Mouse (Mus musculus): ENCODE measurements around the gene Fbxw4. TPM values are rescaled to one million over a fixed set of nuclear protein-coding genes. Genes with fewer than 3 reads are reported as not detected.

Fbxw4 gene
- polyA plus RNA-seq (2015; fragmentation: Nextera tagmentation; extraction: Ambion mirVana) = 3.5 and 7.7 TPM in 2 replicates

- no peaks in the 10 kb centered on the region for H3K36me3 ChIP-seq
- peak; percentile 84 for ATAC-seq (replicated peaks; ENCODE audit: insufficient number of reproducible peaks, insufficient read depth, low FRiP score, low read depth)
- peak within 1 kb of the TSS; percentile 75 for H3K4me3 ChIP-seq
- under 1% methylated on average over 93 of the region's 94 CpGs for WGBS
- H3K4me1 ChIP-seq (replicated peaks) = peaks cover 33% of the 10 kb centered on the region
- H3K27me3 ChIP-seq = no peaks in the 10 kb centered on the region
- H3K9me3 ChIP-seq (replicated peaks) = no peaks in the 10 kb centered on the region
- peak within 1 kb of the TSS; percentile 94 for H3K27ac ChIP-seq
- H3K9ac ChIP-seq = peak within 1 kb of the TSS; percentile 90
- H3K4me2 ChIP-seq = peak within 1 kb of the TSS; percentile 74
These were observed at the start of gene Fbxw4 for GRCm38 (mm10) chr19:45659738-45660502. Gene Fbxw4, minus strand, starts transcription at chr19:45660312.

- Histone ChIP-seq H3K36me3 (no peaks in the 10 kb centered on the region), H3K27me3 (no peaks in the 10 kb centered on the region), H3K27ac (no peak overlapping the region), H3K4me1 (replicated peaks) (no peaks in the 10 kb centered on the region), H3K9me3 (replicated peaks) (no peaks in the 10 kb centered on the region), H3K9ac (no peak overlapping the region), H3K4me2 (no peak overlapping the region), H3K4me3 (no peak overlapping the region)
- WGBS = 70% methylated on average over 3 of the region's 3 CpGs
- no peak for ATAC-seq (replicated peaks; ENCODE audit: insufficient number of reproducible peaks, insufficient read depth, low FRiP score, low read depth)
These were observed 48.6 kb upstream of the Fbxw4 start for GRCm38 (mm10) chr19:45708704-45709103.

DNA sequence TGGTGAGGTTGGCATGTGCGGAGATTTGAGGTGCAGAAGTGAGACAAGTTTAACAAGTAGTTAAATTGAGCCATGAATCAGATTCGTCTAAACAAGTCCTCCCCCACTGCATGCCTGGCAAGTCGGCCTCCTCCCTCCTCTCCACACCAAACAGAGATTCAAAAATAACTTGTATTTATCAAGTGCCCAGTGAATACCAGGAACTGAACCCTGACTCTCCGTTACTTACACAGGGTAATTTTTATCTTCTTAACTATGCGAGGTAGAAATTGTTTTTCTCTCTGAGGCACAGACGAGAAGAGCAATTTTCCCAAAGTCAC lies 36.1 kb upstream of the Fbxw4 start:
- ATAC-seq (replicated peaks; ENCODE audit: insufficient number of reproducible peaks, insufficient read depth, low FRiP score, low read depth) = no peak; the same call in 1 of the 2 replicates
- Histone ChIP-seq H3K27ac (peak overlapping the region; percentile 75), H3K4me1 (replicated peaks) (peaks cover 16% of the 10 kb centered on the region), H3K9me3 (replicated peaks) (no peaks in the 10 kb centered on the region), H3K36me3 (no peaks in the 10 kb centered on the region), H3K4me3 (0 out of 2 replicates have a peak overlapping the region, but pooled peaks have one; percentile 1), H3K9ac (no peak overlapping the region), H3K4me2 (peak overlapping the region; percentile 43), H3K27me3 (no peaks in the 10 kb centered on the region)
- WGBS = 11% methylated on average over 6 of the region's 6 CpGs

- H3K9me3 ChIP-seq (replicated peaks) = no peaks in the 10 kb centered on the region
- no peak for ATAC-seq (replicated peaks; ENCODE audit: insufficient number of reproducible peaks, insufficient read depth, low FRiP score, low read depth)
- H3K36me3 ChIP-seq = no peaks in the 10 kb centered on the region
- H3K4me3 ChIP-seq = 0 out of 2 replicates have a peak overlapping the region, but pooled peaks have one; percentile 1
- 29% methylated on average over 25 of the region's 25 CpGs for WGBS
- no peak overlapping the region for H3K9ac ChIP-seq
- H3K4me2 ChIP-seq = peak overlapping the region; percentile 43
- H3K27me3 ChIP-seq = no peaks in the 10 kb centered on the region
- peak overlapping the region; percentile 75 for H3K27ac ChIP-seq
- peaks cover 16% of the 10 kb centered on the region for H3K4me1 ChIP-seq (replicated peaks)
These were observed 35.6 kb upstream of the Fbxw4 start for GRCm38 (mm10) chr19:45695496-45696280.

GRCm38 (mm10) chr19:45694056-45694455 lies 33.9 kb upstream of the Fbxw4 start:
- Histone ChIP-seq H3K27ac (no peak overlapping the region), H3K27me3 (no peaks in the 10 kb centered on the region), H3K4me1 (replicated peaks) (peaks cover 16% of the 10 kb centered on the region), H3K4me2 (no peak overlapping the region), H3K4me3 (no peak overlapping the region), H3K9ac (no peak overlapping the region), H3K9me3 (replicated peaks) (no peaks in the 10 kb centered on the region), H3K36me3 (no peaks in the 10 kb centered on the region)
- WGBS = 58% methylated on average over 3 of the region's 3 CpGs
- ATAC-seq (replicated peaks; ENCODE audit: insufficient number of reproducible peaks, insufficient read depth, low FRiP score, low read depth) = no peak

DNA sequence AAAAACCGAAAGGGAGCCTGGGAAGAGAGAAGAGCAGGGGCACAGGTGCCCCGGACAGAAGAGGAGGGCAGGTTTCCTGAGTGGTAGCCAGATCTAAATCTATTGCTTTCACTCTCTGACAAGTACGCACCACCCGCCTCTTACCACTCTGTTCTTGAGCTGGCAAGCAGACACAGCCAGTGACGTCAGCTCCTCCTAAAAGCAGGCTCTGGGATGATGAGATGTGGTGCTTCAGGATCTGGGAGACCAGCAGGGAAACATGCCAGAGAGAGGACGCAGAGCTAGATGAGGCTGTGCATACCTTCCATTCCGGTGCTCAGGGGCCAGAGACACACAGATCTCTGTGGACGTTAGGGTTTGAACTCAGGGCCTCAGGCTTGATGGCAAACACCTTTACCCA lies 32.1 kb upstream of the Fbxw4 start:
- 74% methylated on average over 8 of the region's 8 CpGs for WGBS
- Histone ChIP-seq H3K4me2 (no peak overlapping the region), H3K27me3 (no peaks in the 10 kb centered on the region), H3K4me3 (no peak overlapping the region), H3K9me3 (replicated peaks) (no peaks in the 10 kb centered on the region), H3K4me1 (replicated peaks) (peaks cover 16% of the 10 kb centered on the region), H3K36me3 (no peaks in the 10 kb centered on the region), H3K9ac (no peak overlapping the region), H3K27ac (no peak overlapping the region)
- no peak for ATAC-seq (replicated peaks; ENCODE audit: insufficient number of reproducible peaks, insufficient read depth, low FRiP score, low read depth)

- H3K27me3 ChIP-seq = no peaks in the 10 kb centered on the region
- no peak overlapping the region for H3K4me3 ChIP-seq
- H3K4me2 ChIP-seq = no peak overlapping the region
- H3K4me1 ChIP-seq (replicated peaks) = peaks cover 10% of the 10 kb centered on the region; the same call in 1 of the 2 replicates
- no peak for ATAC-seq (replicated peaks; ENCODE audit: insufficient number of reproducible peaks, insufficient read depth, low FRiP score, low read depth)
- 72% methylated on average over 8 of the region's 8 CpGs for WGBS
- no peak overlapping the region for H3K27ac ChIP-seq
- no peaks in the 10 kb centered on the region for H3K36me3 ChIP-seq
- H3K9ac ChIP-seq = no peak overlapping the region
- H3K9me3 ChIP-seq (replicated peaks) = no peaks in the 10 kb centered on the region
These were observed 31.0 kb upstream of the Fbxw4 start for GRCm38 (mm10) chr19:45691001-45691535.

GRCm38 (mm10) chr19:45687001-45687400 lies 26.9 kb upstream of the Fbxw4 start:
- Histone ChIP-seq H3K4me1 (replicated peaks) (no peaks in the 10 kb centered on the region), H3K9ac (no peak overlapping the region), H3K27me3 (0 out of 2 replicates have a peak, but pooled peaks cover 2% of the 10 kb centered on the region), H3K27ac (no peak overlapping the region), H3K4me3 (no peak overlapping the region), H3K9me3 (replicated peaks) (no peaks in the 10 kb centered on the region), H3K4me2 (no peak overlapping the region), H3K36me3 (no peaks in the 10 kb centered on the region)
- no peak for ATAC-seq (replicated peaks; ENCODE audit: insufficient number of reproducible peaks, insufficient read depth, low FRiP score, low read depth)
- WGBS = 70% methylated on average over 4 of the region's 4 CpGs

DNA sequence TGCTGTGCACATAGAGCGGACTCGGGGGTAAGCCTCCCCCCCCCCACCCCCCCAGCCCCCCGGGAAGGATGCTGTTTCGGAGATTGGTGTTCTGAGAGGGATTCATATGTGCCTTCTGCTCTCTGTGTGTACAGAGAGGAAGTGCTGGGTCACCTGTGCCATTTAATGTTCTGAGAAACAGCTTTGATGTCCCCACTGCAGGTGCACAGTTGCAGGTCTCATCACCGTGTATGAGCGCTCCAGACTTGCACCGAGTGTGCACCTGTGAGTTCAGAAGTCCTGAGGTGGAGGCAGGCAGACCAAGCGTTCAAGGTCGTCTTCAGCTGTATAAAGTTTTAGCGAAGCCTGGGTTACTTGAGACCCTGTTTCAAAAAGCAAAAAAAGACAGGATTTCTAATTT lies 23.6 kb upstream of the Fbxw4 start:
- Histone ChIP-seq H3K27ac (no peak overlapping the region), H3K9me3 (replicated peaks) (no peaks in the 10 kb centered on the region), H3K4me1 (replicated peaks) (peaks cover 7% of the 10 kb centered on the region; the same call in 1 of the 2 replicates), H3K4me2 (no peak overlapping the region), H3K4me3 (no peak overlapping the region), H3K27me3 (0 out of 2 replicates have a peak, but pooled peaks cover 5% of the 10 kb centered on the region), H3K36me3 (no peaks in the 10 kb centered on the region), H3K9ac (no peak overlapping the region)
- 0 out of 2 replicates have a peak, but pooled peaks have one; percentile 39 for ATAC-seq (replicated peaks; ENCODE audit: insufficient number of reproducible peaks, insufficient read depth, low FRiP score, low read depth)
- WGBS = 76% methylated on average over 10 of the region's 10 CpGs

DNA sequence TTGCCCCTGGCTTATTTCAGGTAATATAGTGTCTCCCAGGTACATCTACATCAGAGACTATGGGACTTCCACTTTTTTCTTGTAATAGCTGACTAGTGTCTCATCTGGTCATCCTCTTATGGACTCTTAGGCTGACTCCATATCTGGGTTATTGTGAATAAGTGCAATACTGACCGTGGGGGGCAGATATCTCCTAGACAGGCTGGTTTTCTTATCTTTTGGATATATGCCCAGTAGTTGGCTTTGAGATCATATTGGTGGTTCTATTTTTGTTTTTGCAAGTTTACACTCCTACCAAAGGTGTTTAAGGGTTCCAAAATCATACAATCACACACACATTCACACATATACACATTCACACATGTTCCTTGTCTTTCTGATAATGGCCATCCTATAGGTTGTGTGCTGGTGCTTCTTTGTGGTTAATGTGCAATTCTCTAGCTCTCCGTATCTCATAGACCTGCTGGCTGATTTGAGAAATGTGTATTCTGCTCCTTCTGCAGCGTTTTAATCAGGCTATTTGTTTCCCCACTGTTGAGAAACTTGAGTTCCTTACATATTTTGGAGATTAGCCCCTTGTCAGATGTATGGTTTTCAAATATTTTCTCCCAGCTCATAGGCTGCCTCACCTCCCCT lies 20.5 kb upstream of the Fbxw4 start:
- WGBS = 31% methylated on average over 3 of the region's 3 CpGs
- Histone ChIP-seq H3K27me3 (0 out of 2 replicates have a peak, but pooled peaks cover 5% of the 10 kb centered on the region), H3K9ac (no peak overlapping the region), H3K36me3 (no peaks in the 10 kb centered on the region), H3K9me3 (replicated peaks) (no peaks in the 10 kb centered on the region), H3K4me2 (no peak overlapping the region), H3K4me3 (no peak overlapping the region), H3K27ac (no peak overlapping the region), H3K4me1 (replicated peaks) (peaks cover 21% of the 10 kb centered on the region)
- ATAC-seq (replicated peaks; ENCODE audit: insufficient number of reproducible peaks, insufficient read depth, low FRiP score, low read depth) = no peak
